Mouse (Mus musculus) intestine, embryonic 16.5 days (tissue): ENCODE results near the gene Scyl3. TPM values are rescaled to one million over a fixed set of nuclear protein-coding genes. Genes with fewer than 3 reads are reported as not detected.

ENCODE experiments used
- ATAC-seq: fragments of 200-750 bp; cut with Nextera tagmentation; 2 replicates; pipeline ENCODE4 v1.8.0; 2017; ENCODE audit warnings: moderate TSS enrichment, moderate library complexity
- H3K27ac ChIP-seq: fragments of 300-500 bp; sonication (generic); 2 replicates; pipeline ENCODE4 v1.5.1; 2014; ENCODE audit warnings: mild to moderate bottlenecking, low read length
- H3K27me3 ChIP-seq: fragments of 300-500 bp; sonication (generic); replicated peaks from 2 replicates; pipeline ENCODE4 v1.6.1; 2014; ENCODE audit warnings: low read length, control low read depth, mixed read lengths; ENCODE audit not compliant: control insufficient read depth, insufficient read depth
- H3K36me3 ChIP-seq: fragments of 300-500 bp; sonication (generic); 2 replicates; pipeline ENCODE4 v1.6.1; 2014; ENCODE audit warnings: low read length, control low read depth; ENCODE audit not compliant: control insufficient read depth, insufficient read depth
- H3K4me1 ChIP-seq: fragments of 300-500 bp; sonication (generic); 2 replicates; pipeline ENCODE4 v1.6.1; 2014; ENCODE audit warnings: low read length, control low read depth, mixed read lengths; ENCODE audit not compliant: control insufficient read depth, insufficient read depth
- H3K4me2 ChIP-seq: fragments of 300-500 bp; sonication (generic); 2 replicates; pipeline ENCODE4 v1.6.1; 2014; ENCODE audit warnings: low read depth, low read length, control low read depth
- H3K4me3 ChIP-seq: fragments of 300-500 bp; sonication (generic); 2 replicates; pipeline ENCODE4 v1.5.1; 2014; ENCODE audit warnings: mild to moderate bottlenecking, low read length
- H3K9ac ChIP-seq: fragments of 300-500 bp; sonication (generic); 2 replicates; pipeline ENCODE4 v1.6.1; 2014; ENCODE audit warnings: low read depth, low read length
- H3K9me3 ChIP-seq: fragments of 300-500 bp; sonication (generic); 2 replicates; pipeline ENCODE4 v1.6.1; 2016; ENCODE audit warnings: low read length, control low read depth; ENCODE audit not compliant: control insufficient read depth
- WGBS: fragments of 180-500 bp; shearing (Covaris S2); extraction: QIAGEN DNeasy Blood & Tissue Kit; methylation state at CpG from one replicate; pipeline ENCODE4 v1.1.7; 2014; 5-methylcytosine and 5-hydroxymethylcytosine counted together
- polyA plus RNA-seq: library from polyadenylated mRNA; unstranded; fragments of >200 nt; fragmentation: Nextera tagmentation; extraction: Ambion mirVana; gene quantifications from 2 replicates; pipeline ENCODE4 v1.2.1, GENCODE M21; 2015

The Scyl3 gene
- polyA plus RNA-seq, 1 experiment from 2014 or later: 12.9 TPM

- ATAC-seq: peak; percentile 99
- WGBS: 3% methylated on average over 43 of the region's 43 CpGs
- Histone ChIP-seq H3K4me3 (peak within 1 kb of the TSS; percentile 76), H3K4me1 (no peaks in the 10 kb centered on the region; the same call in 1 of the 2 replicates), H3K36me3 (no peaks in the 10 kb centered on the region), H3K27me3 (no peaks in the 10 kb centered on the region), H3K27ac (peak within 1 kb of the TSS; percentile 59), H3K9me3 (no peaks in the 10 kb centered on the region), H3K4me2 (peak within 1 kb of the TSS; percentile 69), H3K9ac (peak within 1 kb of the TSS; percentile 71)
Observed at GRCm38 (mm10) chr1:163994721-163995608, 66.1 kb downstream of the Scyl3 start, which contains the start of the genes BC055324 and Mettl18. Gene BC055324 (minus strand): TSS chr1:163994796. Gene Mettl18 (plus strand): TSS chr1:163994889.

GRCm38 (mm10) chr1:163995609-163995913, 66.7 kb downstream of the Scyl3 start:
- H3K4me2 ChIP-seq: peak overlapping the region; percentile 69
- no peaks in the 10 kb centered on the region; the same call in 1 of the 2 replicates for H3K4me1 ChIP-seq
- H3K36me3 ChIP-seq: no peaks in the 10 kb centered on the region
- H3K27me3 ChIP-seq: no peaks in the 10 kb centered on the region
- H3K4me3 ChIP-seq: peak overlapping the region; percentile 76
- WGBS: 92% methylated on average over 1 of the region's 2 CpGs
- no peak overlapping the region for H3K27ac ChIP-seq
- H3K9ac ChIP-seq: peak overlapping the region; percentile 71
- ATAC-seq: no peak
- no peaks in the 10 kb centered on the region for H3K9me3 ChIP-seq

GRCm38 (mm10) chr1:164001831-164002452, 73.0 kb downstream of the Scyl3 start:
- H3K9ac ChIP-seq: no peak overlapping the region
- WGBS: 76% methylated on average over 6 of the region's 6 CpGs
- no peak overlapping the region for H3K27ac ChIP-seq
- no peak overlapping the region for H3K4me3 ChIP-seq
- H3K4me1 ChIP-seq: no peaks in the 10 kb centered on the region
- no peaks in the 10 kb centered on the region for H3K9me3 ChIP-seq
- H3K4me2 ChIP-seq: no peak overlapping the region
- ATAC-seq: no peak
- no peaks in the 10 kb centered on the region for H3K36me3 ChIP-seq
- H3K27me3 ChIP-seq: no peaks in the 10 kb centered on the region

- no peaks in the 10 kb centered on the region for H3K9me3 ChIP-seq
- no peaks in the 10 kb centered on the region for H3K4me1 ChIP-seq
- no peaks in the 10 kb centered on the region for H3K27me3 ChIP-seq
- no peak overlapping the region for H3K9ac ChIP-seq
- no peak for ATAC-seq
- H3K4me2 ChIP-seq: no peak overlapping the region
- WGBS: 62% methylated on average over 3 of the region's 3 CpGs
- no peak overlapping the region for H3K4me3 ChIP-seq
- no peaks in the 10 kb centered on the region for H3K36me3 ChIP-seq
- H3K27ac ChIP-seq: no peak overlapping the region
Observed at GRCm38 (mm10) chr1:164004311-164004710, 75.4 kb downstream of the Scyl3 start.

Other genes with a start within 250 kb of the Scyl3 start
- not detected in 2 replicates for gene Mettl11b, start 203.9 kb upstream of the Scyl3 start, polyA plus RNA-seq
- gene Kifap3, start 149.5 kb upstream of the Scyl3 start, polyA plus RNA-seq: 16.1 and 17.0 TPM in 2 replicates
- gene BC055324, start 65.7 kb downstream of the Scyl3 start, polyA plus RNA-seq: 12.6 and 13.9 TPM in 2 replicates
- 8.5 and 9.1 TPM in 2 replicates for gene Mettl18, start 65.8 kb downstream of the Scyl3 start, polyA plus RNA-seq
- gene Sele, start 119.1 kb downstream of the Scyl3 start, polyA plus RNA-seq: 0.05 and 0.06 TPM in 2 replicates
- 0.93 and 1.2 TPM in 2 replicates for gene Sell, start 132.9 kb downstream of the Scyl3 start, polyA plus RNA-seq
- 0.10 and 0.13 TPM in 2 replicates for gene Selp, start 186.2 kb downstream of the Scyl3 start, polyA plus RNA-seq
- 0.32 and 0.36 TPM in 2 replicates for gene F5, start 222.7 kb downstream of the Scyl3 start, polyA plus RNA-seq